Mouse (Mus musculus) CD4-positive, CD25-positive, alpha-beta regulatory T cell, adult 2 months (primary cell): ENCODE data around the gene Tox3.

Experiments used
- DNase-seq: peaks from one replicate; pipeline ENCODE4 v3.0.0-alpha.2; 2012; ENCODE audit warnings: low read depth, low spot score

The Tox3 gene

GRCm38 (mm10) chr8:90348178-90348925 is at the start of gene Tox3:
Gene Tox3, minus strand, starts transcription at chr8:90348343.
- peak; percentile 22 for DNase-seq

GRCm38 (mm10) chr8:90392643-90393042 is 44.5 kb upstream of the Tox3 start:
- DNase-seq: no peak

GRCm38 (mm10) chr8:90391483-90392074 is 43.4 kb upstream of the Tox3 start:
- no peak for DNase-seq

- DNase-seq: no peak
These were observed 42.7 kb upstream of the Tox3 start for GRCm38 (mm10) chr8:90390827-90391226.

- no peak for DNase-seq
These were observed 30.9 kb upstream of the Tox3 start for GRCm38 (mm10) chr8:90379064-90379463.

GRCm38 (mm10) chr8:90378036-90378435 is 29.9 kb upstream of the Tox3 start:
- DNase-seq: no peak

GRCm38 (mm10) chr8:90371611-90372222 is 23.6 kb upstream of the Tox3 start:
- DNase-seq: no peak

- no peak for DNase-seq
These were observed 21.7 kb upstream of the Tox3 start for GRCm38 (mm10) chr8:90369876-90370275.

GRCm38 (mm10) chr8:90356729-90357128 is 8.6 kb upstream of the Tox3 start:
- no peak for DNase-seq

- DNase-seq: no peak
These were observed 6.6 kb upstream of the Tox3 start for GRCm38 (mm10) chr8:90354782-90355181.

- DNase-seq: no peak
These were observed 5.9 kb upstream of the Tox3 start for GRCm38 (mm10) chr8:90353960-90354540.

GRCm38 (mm10) chr8:90353499-90353898 is 5.4 kb upstream of the Tox3 start:
- DNase-seq: no peak

- no peak for DNase-seq
These were observed 4.8 kb upstream of the Tox3 start for GRCm38 (mm10) chr8:90352991-90353390.

- DNase-seq: no peak
These were observed 1.8 kb upstream of the Tox3 start for GRCm38 (mm10) chr8:90349709-90350562.

GRCm38 (mm10) chr8:90348926-90349683 is 962 bp upstream of the Tox3 start:
- DNase-seq: no peak

GRCm38 (mm10) chr8:90347581-90348177 is 464 bp downstream of the Tox3 start:
- peak; percentile 3 for DNase-seq

GRCm38 (mm10) chr8:90346880-90347535 is 1.1 kb downstream of the Tox3 start:
- DNase-seq: no peak

- no peak for DNase-seq
These were observed 1.8 kb downstream of the Tox3 start for GRCm38 (mm10) chr8:90346138-90346879.
